Mouse (Mus musculus) adrenal gland, adult 8-10 months (tissue): ENCODE measurements around the gene Ltbr. TPM values are rescaled to one million over a fixed set of nuclear protein-coding genes. Genes with fewer than 3 reads are reported as not detected.
"Not testable (repeated sequence)": the region's sequence is repeated elsewhere in the genome, so short reads cannot be mapped to it uniquely, and the experiment has no call there.

Source experiments
- DNase-seq: peaks from one replicate; pipeline ENCODE4 v3.0.0; 2022
- total RNA-seq, 4 experiments: library from RNA; stranded (reverse); gene quantifications; 2 replicates each; pipeline ENCODE4 v1.2.4; 2022

The Ltbr gene
- total RNA-seq, 4 experiments from 2014 or later = 74.1 to 83.5 (median 81.0) TPM

GRCm38 (mm10) chr6:125309406-125309805 lies 4.3 kb downstream of the Ltbr start:
- no peak for DNase-seq

GRCm38 (mm10) chr6:125308921-125309320 lies 4.8 kb downstream of the Ltbr start:
- DNase-seq = no peak

GRCm38 (mm10) chr6:125307091-125307490 lies 6.6 kb downstream of the Ltbr start:
- DNase-seq = no peak

GRCm38 (mm10) chr6:125305465-125305864 lies 8.2 kb downstream of the Ltbr start:
- DNase-seq = no peak

GRCm38 (mm10) chr6:125304408-125304807 lies 9.3 kb downstream of the Ltbr start:
- DNase-seq = not testable (repeated sequence)

DNA sequence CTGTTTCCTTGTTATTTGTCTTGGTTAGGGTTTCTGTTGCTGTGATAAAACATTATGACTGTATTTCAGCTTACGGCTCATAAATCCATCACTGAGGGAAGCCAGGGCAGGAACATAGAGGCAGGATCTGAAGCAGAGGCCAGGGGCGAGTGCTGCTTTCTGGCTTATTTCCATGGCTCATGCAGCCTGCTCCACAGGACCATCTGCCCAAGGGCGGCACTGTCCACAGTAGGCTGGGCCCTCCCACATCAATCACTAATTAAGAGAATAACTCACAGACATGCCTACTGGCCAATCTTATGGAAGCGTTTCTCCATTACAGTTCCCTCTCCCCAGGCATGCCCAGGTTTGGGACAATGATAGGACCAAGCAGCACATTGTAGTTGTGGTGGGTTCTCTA lies 10.4 kb downstream of the Ltbr start:
- DNase-seq = no peak

- no peak for DNase-seq
Observed at GRCm38 (mm10) chr6:125302231-125302982, 11.3 kb downstream of the Ltbr start.

- DNase-seq = no peak
Observed at GRCm38 (mm10) chr6:125300982-125301381, 12.7 kb downstream of the Ltbr start.

- no peak for DNase-seq
Observed at GRCm38 (mm10) chr6:125297149-125297820, 16.4 kb downstream of the Ltbr start.

- DNase-seq = no peak
Observed at GRCm38 (mm10) chr6:125294049-125294448, 19.6 kb downstream of the Ltbr start.

- DNase-seq = no peak
Observed at GRCm38 (mm10) chr6:125292256-125292655, 21.4 kb downstream of the Ltbr start.

- DNase-seq = no peak
Observed at GRCm38 (mm10) chr6:125291329-125291728, 22.4 kb downstream of the Ltbr start.

GRCm38 (mm10) chr6:125288730-125289129 lies 25.0 kb downstream of the Ltbr start:
- no peak for DNase-seq

DNA sequence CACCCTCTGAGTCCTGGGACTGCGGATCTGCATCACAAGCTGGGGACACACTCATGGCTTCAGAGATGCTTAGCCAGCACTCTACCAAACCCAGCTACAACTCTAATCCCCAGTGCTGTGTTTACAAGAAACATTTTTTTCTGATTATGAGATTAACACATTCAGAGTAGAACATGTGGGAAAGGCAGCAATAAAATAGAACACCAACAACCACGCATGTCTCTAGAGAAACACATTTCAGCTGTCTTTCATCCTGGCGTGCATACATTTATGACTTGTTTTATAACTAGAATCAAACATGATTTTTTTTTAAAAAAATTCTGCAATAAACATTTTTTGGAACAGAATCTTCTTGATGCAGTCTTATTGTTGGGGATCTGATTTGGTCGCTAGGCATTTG lies 26.7 kb downstream of the Ltbr start:
- no peak for DNase-seq

DNA sequence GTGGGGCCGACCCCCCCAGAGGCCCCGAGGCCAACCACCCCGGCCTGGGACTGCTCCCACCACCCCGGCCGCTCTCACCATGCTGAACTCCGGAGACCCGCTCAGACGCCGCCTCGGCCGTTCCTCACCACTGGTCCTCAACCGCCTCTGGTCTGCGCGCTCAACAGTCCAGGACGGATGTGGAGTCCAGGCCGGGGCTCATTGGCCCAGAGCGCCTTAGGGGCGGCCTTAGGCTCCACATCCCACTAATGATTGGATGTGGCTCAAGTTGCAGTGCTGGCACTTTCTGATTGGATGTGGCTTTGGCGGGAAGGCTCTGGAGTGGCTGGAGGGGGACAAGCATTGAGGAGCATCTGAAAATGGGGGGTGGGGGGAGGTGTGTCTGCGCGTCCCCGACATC lies 27.8 kb downstream of the Ltbr start, which contains the start of gene Tuba3a:
Gene Tuba3a, minus strand, starts transcription at position 153 of the 400 bp plus-strand sequence.
- no peak for DNase-seq

DNA sequence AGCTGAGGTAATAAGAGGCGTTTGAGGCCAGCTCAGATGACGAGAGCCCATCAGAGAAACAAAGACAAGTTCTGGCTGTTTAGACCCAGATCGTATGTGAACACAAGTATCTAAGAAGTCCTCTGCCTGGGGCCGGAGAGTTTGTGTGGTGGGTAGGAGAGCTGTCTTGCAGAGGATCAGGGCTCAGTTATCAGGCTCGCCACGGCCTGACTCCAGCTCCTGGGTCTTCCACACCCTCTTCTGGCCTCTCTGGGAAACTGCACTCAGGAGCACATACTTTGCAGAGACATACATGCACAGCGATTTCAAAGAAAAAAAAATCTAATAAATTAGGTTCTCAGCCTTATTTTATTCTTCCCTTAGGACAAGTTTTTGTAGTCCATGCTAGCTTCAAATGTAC lies 28.9 kb downstream of the Ltbr start:
- no peak for DNase-seq

GRCm38 (mm10) chr6:125284250-125284649 lies 29.4 kb downstream of the Ltbr start:
- DNase-seq = no peak

GRCm38 (mm10) chr6:125282721-125283120 lies 31.0 kb downstream of the Ltbr start:
- DNase-seq = not testable (repeated sequence)

DNA sequence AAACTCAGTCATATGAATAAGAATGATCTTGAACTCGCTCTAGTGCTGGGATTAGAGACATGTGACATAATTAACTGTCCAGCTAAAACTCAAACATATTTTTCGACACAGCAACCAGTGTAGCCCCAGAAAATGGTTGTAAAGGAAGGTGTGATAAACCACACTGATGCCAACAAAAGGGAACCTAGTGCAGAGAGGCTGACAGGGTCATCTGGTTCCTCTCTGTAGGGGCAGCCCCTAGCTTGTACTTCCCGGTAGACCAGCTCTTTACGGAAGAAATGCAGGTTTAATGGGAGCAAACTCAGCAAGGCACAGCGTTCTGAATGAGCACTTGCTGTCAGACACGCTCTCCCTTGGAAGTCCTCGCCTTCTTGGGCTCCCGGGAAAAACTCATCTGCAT lies 34.0 kb downstream of the Ltbr start:
- DNase-seq = no peak

DNA sequence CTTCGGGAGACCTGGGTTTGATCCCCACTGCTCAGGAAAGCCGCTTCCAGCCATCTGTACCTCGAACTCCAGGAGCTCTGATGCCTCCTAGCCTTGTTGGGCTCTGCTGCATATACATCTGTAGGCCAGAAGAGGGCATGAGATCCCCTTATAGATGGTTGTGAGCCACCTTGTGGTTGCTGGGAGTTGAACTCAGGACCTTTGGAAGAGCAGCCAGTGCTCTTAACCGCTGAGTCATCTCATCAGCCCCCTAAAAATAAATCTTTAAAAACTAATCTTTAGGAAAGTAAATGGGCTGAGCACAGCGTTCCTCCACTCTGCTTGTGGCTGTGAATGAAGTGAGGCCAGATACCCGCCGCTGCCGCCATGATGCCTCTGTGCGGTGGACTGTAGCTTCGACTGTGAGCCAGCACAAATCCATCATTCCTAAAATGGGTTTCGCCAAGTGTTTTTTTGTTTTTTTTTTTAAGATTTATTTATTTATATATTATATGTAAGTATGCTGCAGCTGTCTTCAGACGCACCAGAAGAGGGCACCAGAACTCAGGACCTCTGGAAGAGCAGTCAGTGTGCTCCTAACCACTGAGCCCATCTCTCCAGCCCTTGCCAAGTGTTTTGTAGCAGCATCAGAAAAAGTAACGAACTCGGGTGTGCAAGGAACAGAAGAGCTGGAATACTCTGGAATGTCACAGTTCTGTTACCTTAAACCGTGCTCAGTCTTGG lies 38.7 kb downstream of the Ltbr start:
- DNase-seq = peak; percentile 28

GRCm38 (mm10) chr6:125272228-125272785 lies 41.4 kb downstream of the Ltbr start:
- DNase-seq = no peak

- DNase-seq = peak; percentile 92
Observed at GRCm38 (mm10) chr6:125271455-125272227, 42.0 kb downstream of the Ltbr start.
